Mouse (Mus musculus) C2C12 (cell line): ENCODE measurements around the gene Hist1h4f.

ENCODE experiments used
- CEBPB ChIP-seq: IDR thresholded peaks from one replicate; pipeline ENCODE4 v1.6.1; 2011; ENCODE audit warnings: low read depth, mild to moderate bottlenecking, control low read depth, moderate library complexity
- CTCF ChIP-seq: IDR thresholded peaks from one replicate; pipeline ENCODE4 v1.5.1; 2011; ENCODE audit not compliant: control insufficient read depth, insufficient read depth, insufficient read length
- MAX ChIP-seq: IDR thresholded peaks from one replicate; pipeline ENCODE4 v1.6.1; 2011; ENCODE audit warnings: mild to moderate bottlenecking, control low read depth
- MYOD1 ChIP-seq: IDR thresholded peaks from one replicate; pipeline ENCODE4 v1.6.1; 2011; ENCODE audit warnings: low read depth; ENCODE audit not compliant: control insufficient read depth, insufficient read length
- USF1 ChIP-seq: IDR thresholded peaks from one replicate; pipeline ENCODE4 v1.6.1; 2011; ENCODE audit warnings: low read depth, mild to moderate bottlenecking, control low read depth, moderate library complexity

DNA sequence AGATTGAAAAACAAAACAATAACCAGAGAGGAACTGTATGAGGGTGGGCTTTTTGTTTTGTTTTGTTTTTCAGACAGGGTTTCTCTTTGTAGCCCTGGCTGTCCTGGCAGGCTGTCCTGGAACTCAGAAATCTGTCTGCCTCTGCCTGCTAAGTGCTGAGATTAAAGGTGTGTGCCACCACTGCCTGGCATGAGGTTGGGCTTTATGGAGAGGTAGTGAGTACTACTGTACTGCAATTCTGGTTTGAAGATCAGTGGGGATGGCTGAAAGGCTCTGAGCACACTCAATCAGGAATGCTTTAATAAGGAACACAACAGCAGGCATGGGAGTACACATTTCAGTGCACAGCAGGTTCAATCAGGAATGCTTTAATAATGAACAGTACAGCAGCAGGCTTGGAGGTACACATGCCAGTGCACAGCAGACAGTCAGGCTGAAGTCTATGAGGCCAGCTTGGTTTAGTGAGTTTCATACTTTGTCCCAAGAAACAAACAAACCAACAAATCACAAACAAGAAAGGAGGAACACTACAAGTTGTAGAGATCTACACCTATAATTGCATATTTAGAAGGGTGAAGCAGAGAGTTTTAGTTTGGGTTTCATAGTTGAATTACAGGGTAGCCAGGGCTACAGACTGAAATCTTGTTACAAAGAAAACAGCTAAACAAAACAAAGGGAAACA lies 32.1 kb upstream of the Hist1h4f start:
- TF ChIP-seq CTCF, result no peak
- TF ChIP-seq USF1, result no peak
- TF ChIP-seq MAX, result no peak
- TF ChIP-seq MYOD1, result no peak
- TF ChIP-seq CEBPB, result no peak
